Mouse (Mus musculus): ENCODE data around the gene Tsku. TPM values are rescaled to one million over a fixed set of nuclear protein-coding genes. Genes with fewer than 3 reads are reported as not detected.

Tsku gene
- polyA plus RNA-seq, 1 experiment: 55.0 TPM

GRCm38 (mm10) chr7:98320006-98320556 lies 41.0 kb downstream of the Tsku start:
- no peak overlapping the region for H3K4me3 ChIP-seq (ENCODE audit: low read depth, low read length)
- no peak overlapping the region for H3K27ac ChIP-seq (ENCODE audit: insufficient read depth, low read depth, low read length)
- H3K36me3 ChIP-seq (ENCODE audit: control insufficient read depth, insufficient read depth, low read length): no peaks in the 10 kb centered on the region
- 87% methylated on average over 7 of the region's 7 CpGs for WGBS
- no peak for TF ChIP-seq CTCF (IDR thresholded peaks at IDR 0.05; ENCODE audit: extremely low read depth, insufficient read length, insufficient replicate concordance, low read depth, low read length)
- no peak for TF ChIP-seq POLR2A (IDR thresholded peaks at IDR 0.05; ENCODE audit: low read depth, low read length)
- no peaks in the 10 kb centered on the region for H3K27me3 ChIP-seq (ENCODE audit: control insufficient read depth, insufficient read depth, low read length)
- H3K4me1 ChIP-seq (ENCODE audit: control insufficient read depth, insufficient read depth, insufficient read length, low read length): peaks cover 11% of the 10 kb centered on the region

GRCm38 (mm10) chr7:98316568-98316967 lies 44.6 kb downstream of the Tsku start:
- TF ChIP-seq CTCF (IDR thresholded peaks at IDR 0.05; ENCODE audit: extremely low read depth, insufficient read length, insufficient replicate concordance, low read depth, low read length) (no peak), POLR2A (IDR thresholded peaks at IDR 0.05; ENCODE audit: low read depth, low read length) (no peak)
- Histone ChIP-seq H3K36me3 (ENCODE audit: control insufficient read depth, insufficient read depth, low read length) (no peaks in the 10 kb centered on the region), H3K27me3 (ENCODE audit: control insufficient read depth, insufficient read depth, low read length) (no peaks in the 10 kb centered on the region), H3K4me3 (ENCODE audit: low read depth, low read length) (no peak overlapping the region), H3K4me1 (ENCODE audit: control insufficient read depth, insufficient read depth, insufficient read length, low read length) (peaks cover 5% of the 10 kb centered on the region), H3K27ac (ENCODE audit: insufficient read depth, low read depth, low read length) (no peak overlapping the region)
- whole genome bisulfite sequencing: 22% methylated on average over 2 of the region's 2 CpGs

- no peak overlapping the region for H3K4me3 ChIP-seq (ENCODE audit: low read depth, low read length)
- H3K27ac ChIP-seq (ENCODE audit: insufficient read depth, low read depth, low read length): no peak overlapping the region
- 82% methylated on average over 2 of the region's 2 CpGs for WGBS
- TF ChIP-seq CTCF (IDR thresholded peaks at IDR 0.05; ENCODE audit: extremely low read depth, insufficient read length, insufficient replicate concordance, low read depth, low read length) (no peak), POLR2A (IDR thresholded peaks at IDR 0.05; ENCODE audit: low read depth, low read length) (no peak)
- no peaks in the 10 kb centered on the region for H3K36me3 ChIP-seq (ENCODE audit: control insufficient read depth, insufficient read depth, low read length)
- no peaks in the 10 kb centered on the region for H3K27me3 ChIP-seq (ENCODE audit: control insufficient read depth, insufficient read depth, low read length)
- peaks cover 5% of the 10 kb centered on the region for H3K4me1 ChIP-seq (ENCODE audit: control insufficient read depth, insufficient read depth, insufficient read length, low read length)
Observed at GRCm38 (mm10) chr7:98315087-98315486, 46.0 kb downstream of the Tsku start.

GRCm38 (mm10) chr7:98312185-98312920 lies 48.8 kb downstream of the Tsku start:
- Histone ChIP-seq H3K36me3 (ENCODE audit: control insufficient read depth, insufficient read depth, low read length) (no peaks in the 10 kb centered on the region), H3K4me3 (ENCODE audit: low read depth, low read length) (no peak overlapping the region), H3K4me1 (ENCODE audit: control insufficient read depth, insufficient read depth, insufficient read length, low read length) (peaks cover 5% of the 10 kb centered on the region), H3K27ac (ENCODE audit: insufficient read depth, low read depth, low read length) (no peak overlapping the region), H3K27me3 (ENCODE audit: control insufficient read depth, insufficient read depth, low read length) (no peaks in the 10 kb centered on the region)
- WGBS: 66% methylated on average over 4 of the region's 4 CpGs
- TF ChIP-seq CTCF (IDR thresholded peaks at IDR 0.05; ENCODE audit: extremely low read depth, insufficient read length, insufficient replicate concordance, low read depth, low read length) (no peak), POLR2A (IDR thresholded peaks at IDR 0.05; ENCODE audit: low read depth, low read length) (no peak)

- H3K27me3 ChIP-seq (ENCODE audit: control insufficient read depth, insufficient read depth, low read length): no peaks in the 10 kb centered on the region
- H3K4me3 ChIP-seq (ENCODE audit: low read depth, low read length): no peak overlapping the region
- H3K36me3 ChIP-seq (ENCODE audit: control insufficient read depth, insufficient read depth, low read length): no peaks in the 10 kb centered on the region
- no peak overlapping the region for H3K27ac ChIP-seq (ENCODE audit: insufficient read depth, low read depth, low read length)
- WGBS: 70% methylated on average over 6 of the region's 6 CpGs
- TF ChIP-seq POLR2A (IDR thresholded peaks at IDR 0.05; ENCODE audit: low read depth, low read length): no peak
- no peak for TF ChIP-seq CTCF (IDR thresholded peaks at IDR 0.05; ENCODE audit: extremely low read depth, insufficient read length, insufficient replicate concordance, low read depth, low read length)
- no peaks in the 10 kb centered on the region for H3K4me1 ChIP-seq (ENCODE audit: control insufficient read depth, insufficient read depth, insufficient read length, low read length)
Observed at GRCm38 (mm10) chr7:98310266-98310665, 50.9 kb downstream of the Tsku start.

- under 1% methylated on average over 53 of the region's 53 CpGs for WGBS
- no peaks in the 10 kb centered on the region for H3K27me3 ChIP-seq (ENCODE audit: control insufficient read depth, insufficient read depth, low read length)
Observed at GRCm38 (mm10) chr7:98309219-98310030, 51.7 kb downstream of the Tsku start.

More at GRCm38 (mm10) chr7:98309219-98310030, 51.7 kb downstream of the Tsku start:
- no peaks in the 10 kb centered on the region for H3K4me1 ChIP-seq (ENCODE audit: control insufficient read depth, insufficient read depth, insufficient read length, low read length)
- H3K27ac ChIP-seq (ENCODE audit: insufficient read depth, low read depth, low read length): no peak overlapping the region; the same call in 1 of the 2 replicates
- TF ChIP-seq CTCF (IDR thresholded peaks at IDR 0.05; ENCODE audit: extremely low read depth, insufficient read length, insufficient replicate concordance, low read depth, low read length): no peak
- peak; percentile 99 for TF ChIP-seq POLR2A (IDR thresholded peaks at IDR 0.05; ENCODE audit: low read depth, low read length)
- peak overlapping the region; percentile 91 for H3K4me3 ChIP-seq (ENCODE audit: low read depth, low read length)
- no peaks in the 10 kb centered on the region for H3K36me3 ChIP-seq (ENCODE audit: control insufficient read depth, insufficient read depth, low read length)

All from small intestine, adult 2 months (tissue).